Mouse (Mus musculus): ENCODE data around the gene Dock1. TPM values are rescaled to one million over a fixed set of nuclear protein-coding genes. Genes with fewer than 3 reads are reported as not detected.

The Dock1 gene
- polyA plus RNA-seq, 1 experiment, result 14.3 TPM

- Histone ChIP-seq H3K27ac (ENCODE audit: insufficient read depth, low read length) (no peak overlapping the region), H3K4me3 (ENCODE audit: insufficient read depth, low read length) (no peak overlapping the region), H3K4me1 (ENCODE audit: control insufficient read depth, insufficient read depth, low read length) (peaks cover 4% of the 10 kb centered on the region)
- TF ChIP-seq POLR2A (IDR thresholded peaks at IDR 0.05; ENCODE audit: extremely low read depth, insufficient read depth, low read length) (no peak), CTCF (IDR thresholded peaks at IDR 0.05; ENCODE audit: extremely low read depth, insufficient read depth, low read length) (no peak)
Observed at GRCm38 (mm10) chr7:134772363-134772762, 101.9 kb downstream of the Dock1 start.

- peaks cover 4% of the 10 kb centered on the region for H3K4me1 ChIP-seq (ENCODE audit: control insufficient read depth, insufficient read depth, low read length)
- TF ChIP-seq POLR2A (IDR thresholded peaks at IDR 0.05; ENCODE audit: extremely low read depth, insufficient read depth, low read length) (no peak), CTCF (IDR thresholded peaks at IDR 0.05; ENCODE audit: extremely low read depth, insufficient read depth, low read length) (no peak)
- no peak overlapping the region for H3K27ac ChIP-seq (ENCODE audit: insufficient read depth, low read length)
- no peak overlapping the region for H3K4me3 ChIP-seq (ENCODE audit: insufficient read depth, low read length)
Observed at GRCm38 (mm10) chr7:134772867-134773590, 102.6 kb downstream of the Dock1 start.

DNA sequence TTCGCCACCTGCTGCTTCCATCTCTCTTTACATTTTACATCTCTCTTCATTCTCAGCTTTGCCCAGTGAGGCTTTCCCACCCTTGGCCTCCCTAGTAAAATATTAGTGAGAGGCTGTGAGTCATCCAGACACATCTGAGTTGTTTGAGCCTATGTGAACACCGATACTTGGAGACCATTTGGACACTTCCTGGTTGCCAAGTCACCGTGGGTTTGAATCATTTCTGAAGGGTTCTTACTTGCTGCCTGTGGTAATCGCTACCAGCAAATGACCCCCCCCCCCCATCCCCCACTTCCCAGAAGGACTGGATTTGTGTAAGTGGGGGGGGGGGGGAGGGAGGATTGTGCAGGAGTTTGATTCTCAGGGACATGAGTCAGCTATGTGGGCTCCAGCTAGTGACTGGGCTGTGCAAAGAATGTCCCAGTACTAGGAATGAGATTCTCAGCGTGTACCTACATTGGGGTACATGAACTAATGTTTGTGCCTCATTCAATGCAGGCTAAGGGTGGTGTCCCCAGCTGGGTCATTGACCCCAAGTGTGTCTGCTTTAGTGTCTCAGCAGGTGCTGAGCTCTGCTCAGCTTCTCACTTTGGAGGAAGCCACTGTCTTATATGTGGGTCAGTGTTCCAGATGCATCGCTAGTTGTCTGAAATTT, 103.4 kb downstream of the Dock1 start:
- Histone ChIP-seq H3K27ac (ENCODE audit: insufficient read depth, low read length) (no peak overlapping the region), H3K4me3 (ENCODE audit: insufficient read depth, low read length) (no peak overlapping the region), H3K4me1 (ENCODE audit: control insufficient read depth, insufficient read depth, low read length) (peaks cover 4% of the 10 kb centered on the region)
- no peak for TF ChIP-seq CTCF (IDR thresholded peaks at IDR 0.05; ENCODE audit: extremely low read depth, insufficient read depth, low read length)
- no peak for TF ChIP-seq POLR2A (IDR thresholded peaks at IDR 0.05; ENCODE audit: extremely low read depth, insufficient read depth, low read length)

GRCm38 (mm10) chr7:134774468-134775162, 104.2 kb downstream of the Dock1 start:
- no peak overlapping the region for H3K4me3 ChIP-seq (ENCODE audit: insufficient read depth, low read length)
- H3K4me1 ChIP-seq (ENCODE audit: control insufficient read depth, insufficient read depth, low read length), result peaks cover 4% of the 10 kb centered on the region
- TF ChIP-seq CTCF (IDR thresholded peaks at IDR 0.05; ENCODE audit: extremely low read depth, insufficient read depth, low read length) (no peak), POLR2A (IDR thresholded peaks at IDR 0.05; ENCODE audit: extremely low read depth, insufficient read depth, low read length) (no peak)
- H3K27ac ChIP-seq (ENCODE audit: insufficient read depth, low read length), result no peak overlapping the region

DNA sequence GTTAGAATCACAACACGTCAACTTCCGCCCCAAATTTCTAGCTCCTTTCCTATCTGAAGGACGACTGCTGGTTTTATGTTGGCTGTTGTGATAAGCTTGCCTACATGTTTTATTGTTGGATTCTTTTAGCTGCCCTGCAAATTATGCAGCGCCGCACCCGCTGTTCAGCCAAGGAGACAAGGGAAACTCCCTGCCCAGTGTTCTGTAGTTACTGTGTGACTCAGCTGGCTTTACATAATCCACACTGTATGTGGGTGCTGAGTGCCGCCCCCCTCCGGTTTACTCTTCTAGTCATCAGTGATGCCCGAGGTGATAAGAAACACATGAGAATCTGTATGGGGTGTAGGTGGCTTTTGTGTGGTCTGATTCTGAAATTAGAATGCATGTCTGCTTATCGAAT, 105.2 kb downstream of the Dock1 start:
- no peak overlapping the region for H3K4me3 ChIP-seq (ENCODE audit: insufficient read depth, low read length)
- peaks cover 4% of the 10 kb centered on the region for H3K4me1 ChIP-seq (ENCODE audit: control insufficient read depth, insufficient read depth, low read length)
- H3K27ac ChIP-seq (ENCODE audit: insufficient read depth, low read length), result no peak overlapping the region
- TF ChIP-seq CTCF (IDR thresholded peaks at IDR 0.05; ENCODE audit: extremely low read depth, insufficient read depth, low read length) (no peak), POLR2A (IDR thresholded peaks at IDR 0.05; ENCODE audit: extremely low read depth, insufficient read depth, low read length) (no peak)

DNA sequence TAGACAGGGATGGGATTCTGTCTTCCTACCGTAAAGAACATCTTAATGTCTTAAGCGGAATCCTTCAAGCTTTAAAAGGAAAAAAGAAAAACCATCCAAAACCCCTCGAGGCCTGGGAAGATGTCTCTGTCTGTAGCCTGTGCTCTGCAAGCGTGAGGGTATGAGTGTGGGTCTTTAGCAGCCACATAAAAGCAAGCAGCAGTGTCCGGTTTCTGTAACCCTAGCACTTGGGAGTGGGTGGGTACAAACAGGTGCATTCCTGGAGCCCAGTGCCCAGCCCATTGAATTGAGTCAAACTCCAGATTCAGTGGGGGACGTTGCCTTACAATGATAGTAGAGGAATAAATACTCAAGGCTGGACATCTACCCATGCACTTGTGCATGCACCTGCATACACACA, 105.9 kb downstream of the Dock1 start:
- no peak overlapping the region for H3K27ac ChIP-seq (ENCODE audit: insufficient read depth, low read length)
- TF ChIP-seq POLR2A (IDR thresholded peaks at IDR 0.05; ENCODE audit: extremely low read depth, insufficient read depth, low read length) (no peak), CTCF (IDR thresholded peaks at IDR 0.05; ENCODE audit: extremely low read depth, insufficient read depth, low read length) (no peak)
- peaks cover 4% of the 10 kb centered on the region for H3K4me1 ChIP-seq (ENCODE audit: control insufficient read depth, insufficient read depth, low read length)
- H3K4me3 ChIP-seq (ENCODE audit: insufficient read depth, low read length), result no peak overlapping the region

- Histone ChIP-seq H3K4me1 (ENCODE audit: control insufficient read depth, insufficient read depth, low read length) (peaks cover 2% of the 10 kb centered on the region), H3K4me3 (ENCODE audit: insufficient read depth, low read length) (no peak overlapping the region), H3K27ac (ENCODE audit: insufficient read depth, low read length) (no peak overlapping the region)
- TF ChIP-seq POLR2A (IDR thresholded peaks at IDR 0.05; ENCODE audit: extremely low read depth, insufficient read depth, low read length) (no peak), CTCF (IDR thresholded peaks at IDR 0.05; ENCODE audit: extremely low read depth, insufficient read depth, low read length) (no peak)
Observed at GRCm38 (mm10) chr7:134779761-134780160, 109.3 kb downstream of the Dock1 start.

GRCm38 (mm10) chr7:134787110-134787509, 116.7 kb downstream of the Dock1 start:
- TF ChIP-seq POLR2A (IDR thresholded peaks at IDR 0.05; ENCODE audit: extremely low read depth, insufficient read depth, low read length) (no peak), CTCF (IDR thresholded peaks at IDR 0.05; ENCODE audit: extremely low read depth, insufficient read depth, low read length) (no peak)
- no peak overlapping the region for H3K27ac ChIP-seq (ENCODE audit: insufficient read depth, low read length)
- no peaks in the 10 kb centered on the region for H3K4me1 ChIP-seq (ENCODE audit: control insufficient read depth, insufficient read depth, low read length)
- H3K4me3 ChIP-seq (ENCODE audit: insufficient read depth, low read length), result no peak overlapping the region

DNA sequence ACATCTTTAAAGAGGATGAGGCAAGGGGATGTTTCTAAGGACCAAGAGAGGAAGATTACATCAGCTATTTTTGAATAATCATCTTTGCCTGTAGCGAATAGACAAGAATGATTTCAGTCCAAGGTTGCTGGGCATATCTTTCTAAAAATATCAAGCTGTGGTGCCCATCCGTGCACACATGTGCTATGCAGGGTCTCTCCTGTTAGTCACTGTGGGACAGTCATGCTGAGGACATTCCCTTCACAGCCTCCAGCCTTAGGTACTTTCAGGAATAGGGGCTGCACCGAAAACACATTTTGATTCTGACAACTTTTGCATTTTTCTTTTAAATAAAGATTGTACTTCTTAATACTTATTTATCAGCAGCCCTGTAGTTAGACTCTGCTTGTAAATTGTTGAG, 124.4 kb downstream of the Dock1 start:
- TF ChIP-seq POLR2A (IDR thresholded peaks at IDR 0.05; ENCODE audit: extremely low read depth, insufficient read depth, low read length) (no peak), CTCF (IDR thresholded peaks at IDR 0.05; ENCODE audit: extremely low read depth, insufficient read depth, low read length) (no peak)
- H3K4me1 ChIP-seq (ENCODE audit: control insufficient read depth, insufficient read depth, low read length), result no peaks in the 10 kb centered on the region
- H3K27ac ChIP-seq (ENCODE audit: insufficient read depth, low read length), result no peak overlapping the region
- H3K4me3 ChIP-seq (ENCODE audit: insufficient read depth, low read length), result no peak overlapping the region
